In the genomic region with DNA sequence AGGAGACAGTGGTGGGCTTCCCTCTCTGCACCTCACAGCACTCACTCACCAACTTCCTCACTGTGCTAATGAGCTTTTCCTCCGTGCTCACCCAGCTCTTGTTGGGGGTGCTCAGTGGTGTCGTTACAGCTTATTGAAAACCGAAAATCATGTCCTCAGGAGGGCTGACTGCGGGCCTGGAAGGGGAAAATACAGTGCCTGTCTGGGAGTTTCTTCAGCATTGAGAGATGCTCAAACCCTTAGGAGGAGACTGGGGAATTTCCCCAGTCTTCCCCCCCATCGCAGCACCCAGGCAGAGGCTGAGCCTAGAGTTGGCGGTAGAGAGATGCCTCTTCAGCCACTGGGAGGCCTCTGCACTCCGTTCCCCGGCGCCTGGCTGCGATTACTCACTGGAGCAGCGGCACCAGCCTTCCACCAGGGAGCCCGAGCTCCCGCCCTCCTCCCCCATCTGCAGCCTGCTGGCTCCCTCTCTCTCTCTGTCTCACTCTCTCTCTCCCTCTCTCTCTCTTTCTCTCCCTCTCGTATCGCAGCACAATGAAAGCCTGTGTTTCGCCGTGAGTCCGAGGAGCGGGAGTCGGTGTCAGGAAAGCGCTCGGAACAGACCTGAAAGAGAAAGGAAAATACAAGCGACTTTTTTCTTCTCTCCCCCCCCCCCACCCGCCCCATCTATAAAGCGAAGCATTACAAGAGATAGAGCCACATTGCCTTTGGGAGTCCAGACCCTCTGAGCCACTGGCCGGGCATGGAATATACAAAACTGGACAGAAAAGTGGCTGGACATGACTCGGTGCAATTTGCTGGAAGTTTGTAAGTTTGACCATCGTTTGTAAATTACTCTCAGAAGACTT, we compare ENCODE assay signal across 8 mouse cellular contexts. TPM values are rescaled to one million over a fixed set of nuclear protein-coding genes. Genes with fewer than 3 reads are reported as not detected.
DNase-seq lines count a peak whose midpoint lies in the region; ATAC-seq lines count a peak whose summit lies in the region.

No protein-coding gene starts in this region.

- intact Hi-C loops in left cerebral cortex, postnatal 25 days (cut with DNase I), result loop anchor here (1.0 to 5.0 kb wide), 3 partner anchors 172 to 421 kb away; no protein-coding TSS in a partner anchor

- H3K9ac ChIP-seq in intestine, embryonic 15.5 days, result peak overlapping the region; percentile 57

- peak overlapping the region; percentile 49 for H3K4me3 ChIP-seq in intestine, embryonic 15.5 days (replicated peaks)

- H3K4me2 ChIP-seq in intestine, embryonic 15.5 days (replicated peaks), result peak overlapping the region; percentile 91

- H3K27me3 ChIP-seq in intestine, embryonic 15.5 days (replicated peaks), result no peaks in the 10 kb centered on the region

- WGBS in intestine, embryonic 15.5 days, result under 1% methylated on average over 28 of the region's 28 CpGs

- peak overlapping the region; percentile 62 for H3K27ac ChIP-seq in intestine, embryonic 15.5 days

- no peaks in the 10 kb centered on the region for H3K9me3 ChIP-seq in intestine, embryonic 15.5 days

- DNase-seq in adrenal gland, adult 2 months, result peak; percentile 94
- DNase-seq in embryo, embryonic 11 days, result peak; percentile 94
- DNase-seq in gastrocnemius, postnatal 25 days, result peak; percentile 88
- DNase-seq in left cerebral cortex, postnatal 25 days (ENCODE audit: low spot score in 2 of 2), result peak; percentile 88 to 93
- DNase-seq in mesoderm, embryonic 11.5 days (ENCODE audit: low read depth, low spot score), result peak; percentile 93
- peak; percentile 86 for DNase-seq in right cerebral cortex, postnatal 25 days
- DNase-seq in urinary bladder, postnatal 36 days (ENCODE audit: low spot score in 2 of 2), result peak; percentile 80 to 91

- ATAC-seq in intestine, embryonic 15.5 days, result peak; percentile 96

- H3K4me1 ChIP-seq in intestine, embryonic 15.5 days (replicated peaks), result peaks cover 32% of the 10 kb centered on the region

- H3K36me3 ChIP-seq in intestine, embryonic 15.5 days, result no peaks in the 10 kb centered on the region

RNA-seq across cellular contexts. Expression of gene Maml2, which starts 1.3 kb away (rescaled TPM):
- total RNA-seq in adrenal gland, adult 2 months (2021), result 1 to 10 TPM; 5.7 to 7.2 TPM
- polyA plus RNA-seq in adrenal gland, adult 2 months (2012; rRNA removed), result 3.9 and 4.2 TPM in 2 replicates
- total RNA-seq in gastrocnemius, postnatal 25 days (2021), result 1 to 10 TPM; 2.1 to 3.2 TPM
- polyA plus RNA-seq in intestine, embryonic 15.5 days (2015; fragmentation: Nextera tagmentation; extraction: Ambion mirVana), result 5.7 and 6.2 TPM in 2 replicates
- total RNA-seq in left cerebral cortex, postnatal 25 days (2021), result 1 to 10 TPM; 5.5 to 6.2 TPM

RNA-seq across cellular contexts. Expression of gene Ccdc82, which starts 49.7 kb away (rescaled TPM):
- 10 to 100 TPM; 12.8 to 15.0 TPM for total RNA-seq in adrenal gland, adult 2 months (2021)
- 2.0 and 2.1 TPM in 2 replicates for polyA plus RNA-seq in adrenal gland, adult 2 months (2012; rRNA removed)
- 1 to 10 TPM; 2.8 to 4.3 TPM for total RNA-seq in gastrocnemius, postnatal 25 days (2021)
- polyA plus RNA-seq in intestine, embryonic 15.5 days (2015; fragmentation: Nextera tagmentation; extraction: Ambion mirVana), result 7.5 TPM in 2 replicates
- total RNA-seq in left cerebral cortex, postnatal 25 days (2021), result 10 to 100 TPM; 13.2 to 13.3 TPM

RNA-seq across cellular contexts. Expression of gene Jrkl, which starts 50.9 kb away (rescaled TPM):
- 1 to 10 TPM; 5.4 to 8.1 TPM for total RNA-seq in adrenal gland, adult 2 months (2021)
- 0.04 and 0.06 TPM in 2 replicates for polyA plus RNA-seq in adrenal gland, adult 2 months (2012; rRNA removed)
- 1 to 10 TPM; 2.6 to 2.7 TPM for total RNA-seq in gastrocnemius, postnatal 25 days (2021)
- 7.0 and 8.2 TPM in 2 replicates for polyA plus RNA-seq in intestine, embryonic 15.5 days (2015; fragmentation: Nextera tagmentation; extraction: Ambion mirVana)
- total RNA-seq in left cerebral cortex, postnatal 25 days (2021), result 1 to 10 TPM; 9.3 to 9.6 TPM

Comparison
In these comparisons a context has a peak if more than half of its experiments do, and no peak if none do; other contexts are left out.
1. Peak in every context shown above with its lines: DNase-seq, ATAC-seq, H3K4me3 ChIP-seq and H3K27ac ChIP-seq.